Mouse (Mus musculus) neural tube, embryonic 11.5 days (tissue): ENCODE data around the gene Nup62. TPM values are rescaled to one million over a fixed set of nuclear protein-coding genes. Genes with fewer than 3 reads are reported as not detected.

Experiments
- ATAC-seq: fragments of 200-750 bp; cut with Nextera tagmentation; 2 replicates; pipeline ENCODE4 v1.8.0; 2017; ENCODE audit warnings: moderate number of reproducible peaks, mild to moderate bottlenecking, moderate TSS enrichment, moderate library complexity; ENCODE audit not compliant: insufficient read depth, low FRiP score, low TSS enrichment
- DNase-seq: peaks from one replicate; pipeline ENCODE4 v3.0.0-alpha.2; 2015; ENCODE audit warnings: low spot score
- H3K27ac ChIP-seq: fragments of 300-500 bp; sonication (generic); 2 replicates; pipeline ENCODE4 v1.5.1; 2014; ENCODE audit warnings: low read depth, mild to moderate bottlenecking, low read length
- H3K27me3 ChIP-seq: fragments of 300-500 bp; sonication (generic); 2 replicates; pipeline ENCODE4 v1.6.1; 2014; ENCODE audit warnings: mild to moderate bottlenecking, low read length, mixed read lengths; ENCODE audit not compliant: control insufficient read depth, insufficient read depth
- H3K36me3 ChIP-seq: fragments of 300-500 bp; sonication (generic); 2 replicates; pipeline ENCODE4 v1.6.1; 2014; ENCODE audit warnings: mild to moderate bottlenecking, low read length, moderate library complexity, mixed read lengths; ENCODE audit not compliant: control insufficient read depth, insufficient read depth
- H3K4me1 ChIP-seq: fragments of 300-500 bp; sonication (generic); 2 replicates; pipeline ENCODE4 v1.6.1; 2014; ENCODE audit warnings: low read length, mixed read lengths; ENCODE audit not compliant: control insufficient read depth, insufficient read depth
- H3K4me2 ChIP-seq: fragments of 300-500 bp; sonication (generic); 2 replicates; pipeline ENCODE4 v1.6.1; 2014; ENCODE audit warnings: low read depth, mild to moderate bottlenecking, moderate library complexity
- H3K4me3 ChIP-seq: fragments of 300-500 bp; sonication (generic); 2 replicates; pipeline ENCODE4 v1.5.1; 2014; ENCODE audit warnings: low read depth, low read length
- H3K9ac ChIP-seq: fragments of 300-500 bp; sonication (generic); 2 replicates; pipeline ENCODE4 v1.6.1; 2014; ENCODE audit warnings: mild to moderate bottlenecking, low read length
- H3K9me3 ChIP-seq: fragments of 300-500 bp; sonication (generic); 2 replicates; pipeline ENCODE4 v1.6.1; 2016; ENCODE audit warnings: low read length; ENCODE audit not compliant: control insufficient read depth
- WGBS: fragments of 180-500 bp; shearing (Covaris S2); extraction: QIAGEN DNeasy Blood & Tissue Kit; methylation state at CpG from one replicate; pipeline ENCODE4 v1.1.7; 2014; 5-methylcytosine and 5-hydroxymethylcytosine counted together
- polyA plus RNA-seq: library from polyadenylated mRNA; unstranded; fragments of >200 nt; fragmentation: Nextera tagmentation; extraction: Ambion mirVana; gene quantifications from 2 replicates; pipeline ENCODE4 v1.2.1, GENCODE M21; 2014

Gene Nup62
- polyA plus RNA-seq, 1 experiment from 2014 or later: 68.3 TPM

- Histone ChIP-seq H3K4me3 (no peak overlapping the region), H3K9ac (no peak overlapping the region), H3K4me1 (peaks cover 16% of the 10 kb centered on the region; the same call in 1 of the 2 replicates), H3K9me3 (no peaks in the 10 kb centered on the region), H3K4me2 (no peak overlapping the region), H3K36me3 (peaks cover 26% of the 10 kb centered on the region), H3K27me3 (no peaks in the 10 kb centered on the region), H3K27ac (no peak overlapping the region)
- 64% methylated on average over 22 of the region's 22 CpGs for WGBS
- no peak for ATAC-seq
- peak; percentile 80 for DNase-seq
Measured at GRCm38 (mm10) chr7:44860576-44861428, 44.9 kb downstream of the Nup62 start.

DNA sequence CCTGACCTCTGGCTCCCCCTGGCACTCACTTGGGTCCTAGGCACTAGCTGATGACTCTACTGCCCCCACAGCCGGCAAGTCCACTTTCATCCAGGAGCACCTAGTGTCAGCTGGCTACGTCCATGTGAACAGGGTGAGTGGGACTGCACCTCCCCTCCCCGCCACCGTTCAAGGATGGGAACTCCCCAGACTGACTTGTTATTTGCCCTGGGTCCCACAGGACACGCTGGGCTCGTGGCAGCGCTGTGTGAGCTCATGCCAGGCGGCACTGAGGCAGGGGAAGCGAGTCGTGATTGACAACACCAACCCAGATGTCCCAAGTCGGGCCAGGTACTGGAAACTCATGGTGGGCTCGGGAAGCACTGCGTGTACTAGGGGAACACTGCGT, 45.5 kb downstream of the Nup62 start:
- Histone ChIP-seq H3K4me1 (peaks cover 18% of the 10 kb centered on the region), H3K4me2 (no peak overlapping the region), H3K36me3 (peaks cover 28% of the 10 kb centered on the region), H3K27ac (no peak overlapping the region), H3K9me3 (no peaks in the 10 kb centered on the region), H3K9ac (no peak overlapping the region), H3K27me3 (no peaks in the 10 kb centered on the region), H3K4me3 (no peak overlapping the region)
- DNase-seq (no peak), ATAC-seq (no peak)
- 84% methylated on average over 14 of the region's 14 CpGs for WGBS

GRCm38 (mm10) chr7:44862434-44862833, 46.5 kb downstream of the Nup62 start:
- no peak overlapping the region for H3K4me2 ChIP-seq
- ATAC-seq (no peak), DNase-seq (no peak)
- H3K9ac ChIP-seq: no peak overlapping the region; the same call in 1 of the 2 replicates
- no peak overlapping the region for H3K27ac ChIP-seq
- no peaks in the 10 kb centered on the region for H3K27me3 ChIP-seq
- H3K4me3 ChIP-seq: no peak overlapping the region
- WGBS: 94% methylated on average over 8 of the region's 8 CpGs
- no peaks in the 10 kb centered on the region for H3K9me3 ChIP-seq
- peaks cover 28% of the 10 kb centered on the region for H3K36me3 ChIP-seq
- peaks cover 24% of the 10 kb centered on the region for H3K4me1 ChIP-seq

- Histone ChIP-seq H3K9ac (no peak overlapping the region), H3K9me3 (no peaks in the 10 kb centered on the region), H3K4me3 (no peak overlapping the region), H3K4me2 (no peak overlapping the region), H3K4me1 (peaks cover 24% of the 10 kb centered on the region), H3K27ac (no peak overlapping the region), H3K27me3 (no peaks in the 10 kb centered on the region), H3K36me3 (peaks cover 28% of the 10 kb centered on the region)
- no peak for DNase-seq
- 88% methylated on average over 14 of the region's 14 CpGs for WGBS
- ATAC-seq: no peak
Measured at GRCm38 (mm10) chr7:44863210-44863609, 47.3 kb downstream of the Nup62 start.

DNA sequence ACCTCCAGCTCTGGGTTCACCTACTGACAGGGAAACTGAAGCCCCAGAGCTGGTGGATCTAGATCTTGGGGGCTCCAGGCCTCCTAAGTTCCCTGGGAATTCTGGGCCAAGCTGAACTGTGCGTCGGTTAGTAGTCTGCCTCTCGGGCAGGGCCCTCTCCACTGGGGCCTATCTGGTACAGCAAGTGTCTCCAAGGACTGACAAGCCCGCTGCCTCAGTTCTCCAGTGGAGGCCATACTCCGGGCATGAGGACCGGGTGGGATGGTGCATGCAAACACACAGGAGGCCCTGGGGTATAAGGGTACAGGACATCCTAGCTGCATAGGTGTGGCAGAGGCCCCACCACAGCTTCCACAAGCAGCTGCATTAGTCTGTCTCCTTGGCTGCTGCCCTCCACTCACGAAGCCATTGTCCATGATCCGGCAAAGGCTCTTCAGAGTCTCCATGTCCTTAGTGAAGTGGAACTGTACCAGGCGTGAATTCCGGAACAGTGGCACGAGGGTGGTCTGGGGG, 48.1 kb downstream of the Nup62 start:
- Histone ChIP-seq H3K9me3 (no peaks in the 10 kb centered on the region), H3K4me1 (peaks cover 24% of the 10 kb centered on the region), H3K36me3 (peaks cover 28% of the 10 kb centered on the region), H3K4me3 (no peak overlapping the region), H3K4me2 (no peak overlapping the region), H3K27ac (no peak overlapping the region), H3K9ac (no peak overlapping the region), H3K27me3 (no peaks in the 10 kb centered on the region)
- ATAC-seq: no peak
- DNase-seq: no peak
- WGBS: 88% methylated on average over 11 of the region's 11 CpGs

GRCm38 (mm10) chr7:44864595-44865542, 49.0 kb downstream of the Nup62 start:
- H3K36me3 ChIP-seq: peaks cover 28% of the 10 kb centered on the region
- H3K9ac ChIP-seq: no peak overlapping the region
- no peak overlapping the region for H3K27ac ChIP-seq

DNA sequence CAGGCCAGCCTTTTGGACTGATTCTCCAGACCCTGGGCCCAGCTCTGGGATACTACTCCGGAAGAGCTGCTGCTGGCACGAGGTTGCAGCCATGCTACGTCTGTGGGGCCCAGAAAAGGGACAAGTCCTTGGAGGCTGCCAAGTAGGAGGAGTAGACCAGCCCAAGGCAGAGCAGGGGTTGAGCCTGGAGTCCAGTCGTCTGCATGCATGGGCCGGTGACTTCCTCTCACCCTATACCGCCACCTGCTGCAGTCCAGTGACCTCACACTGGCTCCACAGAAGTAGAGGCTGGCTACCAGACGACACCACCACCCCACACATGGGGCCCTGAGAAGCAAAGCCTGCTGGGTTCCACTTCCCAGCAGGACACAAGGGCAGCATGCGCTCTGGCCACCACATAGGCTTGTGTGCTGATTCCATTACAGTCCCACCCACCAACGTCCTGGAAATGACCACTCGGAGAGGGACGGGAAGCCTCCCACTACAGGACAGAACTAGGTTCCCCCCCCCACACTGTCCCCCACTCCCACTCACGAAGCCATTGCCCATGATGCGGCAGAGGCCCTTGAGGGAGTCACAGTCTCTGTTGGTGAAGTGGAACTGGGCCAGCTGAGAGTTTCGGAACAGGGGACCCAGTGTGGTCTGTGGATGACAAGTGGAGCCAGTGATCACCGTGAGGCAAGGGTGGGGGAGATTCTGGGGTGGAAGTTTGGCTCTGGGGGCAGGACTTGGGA, 50.6 kb downstream of the Nup62 start:
- Histone ChIP-seq H3K27me3 (no peaks in the 10 kb centered on the region), H3K4me1 (peaks cover 28% of the 10 kb centered on the region), H3K4me3 (no peak overlapping the region), H3K9ac (no peak overlapping the region; the same call in 1 of the 2 replicates), H3K4me2 (no peak overlapping the region), H3K36me3 (peaks cover 28% of the 10 kb centered on the region), H3K9me3 (no peaks in the 10 kb centered on the region), H3K27ac (no peak overlapping the region)
- 69% methylated on average over 15 of the region's 15 CpGs for WGBS
- DNase-seq: no peak
- no peak for ATAC-seq

More at GRCm38 (mm10) chr7:44864595-44865542, 49.0 kb downstream of the Nup62 start:
- 91% methylated on average over 24 of the region's 24 CpGs for WGBS
- ATAC-seq (no peak), DNase-seq (no peak)
- peaks cover 24% of the 10 kb centered on the region for H3K4me1 ChIP-seq
- H3K4me3 ChIP-seq: no peak overlapping the region
- H3K27me3 ChIP-seq: no peaks in the 10 kb centered on the region
- H3K4me2 ChIP-seq: no peak overlapping the region
- H3K9me3 ChIP-seq: no peaks in the 10 kb centered on the region
